Mouse (Mus musculus) liver, adult 2 months (tissue): ENCODE results near the gene Camk2g. TPM values are rescaled to one million over a fixed set of nuclear protein-coding genes. Genes with fewer than 3 reads are reported as not detected.

ENCODE experiments used
- DNase-seq: peaks from one replicate; pipeline ENCODE4 v3.0.0-alpha.2; 2011; ENCODE audit warnings: low read depth, low spot score; ENCODE audit errors: extremely low read depth
- H3K27ac ChIP-seq: fragments of 200-500 bp; replicated peaks from 2 replicates; pipeline ENCODE4 v1.5.1; 2012; ENCODE audit warnings: low read depth, mild to moderate bottlenecking, control low read depth, inconsistent platforms, low read length; ENCODE audit not compliant: insufficient read depth
- H3K27me3 ChIP-seq: fragments of 200-500 bp; 2 replicates; pipeline ENCODE4 v1.6.1; 2012; ENCODE audit warnings: mild to moderate bottlenecking, moderate library complexity, low read length, inconsistent platforms; ENCODE audit not compliant: control insufficient read depth, insufficient read depth
- H3K36me3 ChIP-seq: fragments of 200-500 bp; 2 replicates; pipeline ENCODE4 v1.6.1; 2012; ENCODE audit warnings: low read length, inconsistent platforms; ENCODE audit not compliant: control insufficient read depth, insufficient read depth
- H3K4me1 ChIP-seq: fragments of 200-500 bp; 2 replicates; pipeline ENCODE4 v1.6.1; 2011; ENCODE audit warnings: low read length; ENCODE audit not compliant: control insufficient read depth, insufficient read depth
- H3K4me3 ChIP-seq: fragments of 200-500 bp; 2 replicates; pipeline ENCODE4 v1.5.1; 2011; ENCODE audit warnings: low read depth, mild to moderate bottlenecking, control low read depth, low read length, moderate library complexity; ENCODE audit not compliant: insufficient read depth
- H3K79me2 ChIP-seq: fragments of 200-500 bp; 2 replicates; pipeline ENCODE4 v1.6.1; 2012; ENCODE audit warnings: inconsistent platforms, mild to moderate bottlenecking, low read length, moderate library complexity; ENCODE audit not compliant: control insufficient read depth, insufficient read depth
- H3K9ac ChIP-seq: fragments of 200-500 bp; 2 replicates; pipeline ENCODE4 v1.6.1; 2012; ENCODE audit warnings: low read depth, mild to moderate bottlenecking, control low read depth, inconsistent platforms, low read length
- CTCF ChIP-seq: fragments of 200-500 bp; IDR thresholded peaks from 2 replicates; pipeline ENCODE4 v1.5.1; 2011; ENCODE audit warnings: low read depth, low read length, control low read depth
- POLR2A ChIP-seq: fragments of 200-500 bp; IDR thresholded peaks from 2 replicates; pipeline ENCODE4 v1.6.1; 2011; ENCODE audit warnings: low read length, control low read depth; ENCODE audit not compliant: insufficient read depth; ENCODE audit errors: extremely low read depth
- whole genome bisulfite sequencing: fragments of 180-500 bp; shearing (Covaris S2); methylation state at CpG from one replicate; pipeline ENCODE4 v1.1.7; 2018; 5-methylcytosine and 5-hydroxymethylcytosine counted together
- polyA plus RNA-seq: library from polyadenylated mRNA; depleted of rRNA; stranded (reverse); fragments of >200 nt; gene quantifications from 2 replicates; pipeline ENCODE4 v1.2.3, GENCODE M21; 2012
- total RNA-seq: library from RNA; depleted of rRNA; stranded (reverse); fragments of >200 nt; gene quantifications from 2 replicates; pipeline ENCODE4 v1.2.3, GENCODE M21; 2014

The Camk2g gene
- total and polyA plus RNA-seq, 2 experiments: 7.9 TPM

DNA sequence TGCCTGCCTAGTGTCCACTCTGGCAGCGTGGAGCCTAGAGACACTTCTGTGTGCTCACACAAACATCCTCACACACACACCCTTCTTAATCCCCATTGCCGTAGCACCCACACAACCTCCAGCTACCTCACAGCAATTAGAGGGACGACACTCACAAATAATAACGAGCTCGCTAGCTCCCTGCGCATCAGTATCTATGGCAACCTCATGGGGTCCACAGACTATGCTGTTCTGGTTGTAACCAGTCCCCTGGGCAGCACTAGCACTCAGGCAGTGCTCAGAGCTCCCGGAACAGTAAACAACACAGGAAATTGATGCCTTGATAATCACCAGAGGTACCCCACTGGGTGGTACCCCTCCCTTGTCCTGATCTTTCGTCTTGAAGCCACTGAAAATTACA is 2.8 kb upstream of the Camk2g start:
- Histone ChIP-seq H3K27me3 (no peaks in the 10 kb centered on the region), H3K79me2 (peaks cover 20% of the 10 kb centered on the region), H3K36me3 (no peaks in the 10 kb centered on the region), H3K9ac (no peak overlapping the region), H3K4me1 (peaks cover 4% of the 10 kb centered on the region; the same call in 1 of the 2 replicates), H3K27ac (no peak overlapping the region), H3K4me3 (no peak overlapping the region)
- 82% methylated on average over 8 of the region's 8 CpGs for WGBS
- no peak for TF ChIP-seq CTCF
- no peak for DNase-seq

DNA sequence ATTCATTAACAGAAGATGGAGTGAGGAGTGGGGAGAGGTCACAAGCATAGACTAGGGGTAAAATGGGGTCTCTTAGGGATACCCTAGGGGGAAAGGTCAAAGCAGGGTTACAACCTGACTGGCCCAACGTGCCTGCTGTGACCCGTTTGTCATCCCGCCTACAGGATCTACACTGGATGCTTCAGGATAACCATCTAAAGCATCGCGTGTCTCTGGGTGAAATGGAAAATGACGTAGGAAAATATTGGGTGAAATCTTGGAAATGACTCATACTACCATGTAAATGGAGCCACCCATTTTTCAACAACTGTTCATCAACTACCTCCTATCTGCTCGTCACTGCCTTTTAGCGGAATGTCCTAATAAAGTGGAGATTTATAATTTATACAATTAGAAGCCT is 2.3 kb upstream of the Camk2g start:
- H3K79me2 ChIP-seq: peaks cover 24% of the 10 kb centered on the region
- TF ChIP-seq POLR2A: no peak
- TF ChIP-seq CTCF: no peak
- 86% methylated on average over 8 of the region's 8 CpGs for WGBS

GRCm38 (mm10) chr14:20795423-20796152 is 1.7 kb upstream of the Camk2g start:
- no peaks in the 10 kb centered on the region for H3K27me3 ChIP-seq
- no peak overlapping the region for H3K9ac ChIP-seq
- peaks cover 4% of the 10 kb centered on the region; the same call in 1 of the 2 replicates for H3K4me1 ChIP-seq
- H3K4me3 ChIP-seq: no peak overlapping the region
- no peak for DNase-seq
- peaks cover 30% of the 10 kb centered on the region for H3K79me2 ChIP-seq
- no peak for TF ChIP-seq POLR2A
- 72% methylated on average over 9 of the region's 9 CpGs for WGBS
- H3K36me3 ChIP-seq: no peaks in the 10 kb centered on the region
- H3K27ac ChIP-seq: no peak overlapping the region

More for the DNA sequence above, 2.3 kb upstream of the Camk2g start:
- H3K27ac ChIP-seq: no peak overlapping the region
- H3K4me1 ChIP-seq: peaks cover 4% of the 10 kb centered on the region; the same call in 1 of the 2 replicates
- DNase-seq: no peak
- no peak overlapping the region for H3K4me3 ChIP-seq
- H3K36me3 ChIP-seq: no peaks in the 10 kb centered on the region
- H3K27me3 ChIP-seq: no peaks in the 10 kb centered on the region
- no peak overlapping the region for H3K9ac ChIP-seq

- H3K4me3 ChIP-seq: peak overlapping the region; percentile 100; the same call in 1 of the 2 replicates
- no peaks in the 10 kb centered on the region for H3K36me3 ChIP-seq
- TF ChIP-seq POLR2A (no peak), CTCF (no peak)
- no peak for DNase-seq
- WGBS: 35% methylated on average over 9 of the region's 9 CpGs
- H3K27ac ChIP-seq: no peak overlapping the region
- H3K4me1 ChIP-seq: peaks cover 4% of the 10 kb centered on the region; the same call in 1 of the 2 replicates
- H3K79me2 ChIP-seq: peaks cover 30% of the 10 kb centered on the region
- no peaks in the 10 kb centered on the region for H3K27me3 ChIP-seq
- H3K9ac ChIP-seq: no peak overlapping the region
Measured at GRCm38 (mm10) chr14:20794589-20794988, 701 bp upstream of the Camk2g start.

- Histone ChIP-seq H3K9ac (peak overlapping the region; percentile 98), H3K79me2 (peaks cover 34% of the 10 kb centered on the region), H3K4me1 (peaks cover 4% of the 10 kb centered on the region; the same call in 1 of the 2 replicates), H3K27me3 (no peaks in the 10 kb centered on the region), H3K36me3 (0 out of 2 replicates have a peak, but pooled peaks cover 2% of the 10 kb centered on the region), H3K27ac (no peak overlapping the region), H3K4me3 (peak overlapping the region; percentile 100)
- WGBS: 6% methylated on average over 46 of the region's 57 CpGs
- DNase-seq: no peak
- no peak for TF ChIP-seq POLR2A
- TF ChIP-seq CTCF: no peak
Measured at GRCm38 (mm10) chr14:20792922-20793757, 748 bp downstream of the Camk2g start.
